Mouse (Mus musculus) lung, postnatal 14 days (tissue): ENCODE data around the gene Gm44596.
"Not testable (repeated sequence)": the region's sequence is repeated elsewhere in the genome, so short reads cannot be mapped to it uniquely, and the experiment has no call there.

Experiments
- DNase-seq: peaks from one replicate; pipeline ENCODE4 v3.0.0; 2021

Gene Gm44596

GRCm38 (mm10) chr6:128375192-128375591, at the start of gene Gm44596, which contains the start of gene Tex52:
Gene Gm44596 (plus strand): TSS chr6:128375503.
Gene Tex52 (plus strand): TSS chr6:128375456.
- DNase-seq = peak; percentile 27

DNA sequence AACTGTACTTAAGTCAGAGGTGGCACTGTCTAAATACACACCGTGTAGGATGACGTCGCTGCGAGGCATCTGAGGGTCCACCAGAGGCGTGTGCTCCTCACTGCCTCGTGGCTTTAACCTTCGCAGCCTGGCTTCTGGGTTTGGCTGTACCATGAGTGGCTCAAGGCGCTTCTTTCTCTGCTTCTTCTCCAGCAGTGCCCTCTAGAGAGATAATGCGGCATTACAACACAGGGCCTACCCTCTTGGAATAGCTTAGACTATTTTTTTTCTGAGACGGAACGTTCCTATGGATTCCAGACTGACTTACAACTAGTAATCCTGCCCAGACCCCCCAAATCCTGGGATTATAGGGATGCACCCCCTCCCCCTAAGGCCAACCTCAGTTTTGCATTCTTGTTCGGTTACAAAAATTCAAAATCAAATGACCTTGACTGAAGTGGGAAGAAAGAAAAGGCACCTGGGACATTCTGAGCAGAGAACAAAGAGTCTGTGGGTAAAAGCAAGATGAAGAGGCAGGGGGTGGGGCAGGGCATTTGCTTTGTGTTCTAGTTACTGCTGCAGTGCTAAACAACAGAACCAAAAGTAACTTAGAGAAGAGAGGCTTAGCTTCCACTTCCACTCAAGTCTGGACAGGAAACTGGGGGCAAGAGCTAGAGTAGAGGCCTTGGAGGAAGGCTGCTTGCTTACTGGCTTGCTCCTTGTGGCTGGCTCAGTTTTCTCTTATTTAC, 40.7 kb upstream of the Gm44596 start:
- peak; percentile 86 for DNase-seq

- no peak for DNase-seq
These were observed 37.8 kb upstream of the Gm44596 start for GRCm38 (mm10) chr6:128337467-128337866.

DNA sequence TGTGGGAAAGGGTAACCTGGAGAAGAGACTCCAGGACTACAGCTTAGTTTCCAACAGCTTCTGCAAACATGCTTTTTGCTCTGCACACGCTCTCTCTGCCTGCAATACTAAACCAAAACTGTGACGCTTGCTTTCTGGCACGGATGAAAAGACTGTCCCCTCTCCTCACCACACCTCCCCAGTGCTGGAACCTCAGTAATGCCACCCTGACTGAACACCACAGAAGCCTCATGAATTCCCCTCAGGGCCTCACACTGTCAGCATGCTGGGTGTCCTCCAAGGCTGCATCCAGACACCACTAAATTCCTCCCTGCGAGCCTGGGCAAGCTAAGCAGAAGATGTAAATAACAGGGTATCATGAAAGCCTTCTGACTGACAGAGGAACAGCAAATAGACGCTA, 36.4 kb upstream of the Gm44596 start:
- no peak for DNase-seq

GRCm38 (mm10) chr6:128341956-128342723, 33.2 kb upstream of the Gm44596 start:
- no peak for DNase-seq

DNA sequence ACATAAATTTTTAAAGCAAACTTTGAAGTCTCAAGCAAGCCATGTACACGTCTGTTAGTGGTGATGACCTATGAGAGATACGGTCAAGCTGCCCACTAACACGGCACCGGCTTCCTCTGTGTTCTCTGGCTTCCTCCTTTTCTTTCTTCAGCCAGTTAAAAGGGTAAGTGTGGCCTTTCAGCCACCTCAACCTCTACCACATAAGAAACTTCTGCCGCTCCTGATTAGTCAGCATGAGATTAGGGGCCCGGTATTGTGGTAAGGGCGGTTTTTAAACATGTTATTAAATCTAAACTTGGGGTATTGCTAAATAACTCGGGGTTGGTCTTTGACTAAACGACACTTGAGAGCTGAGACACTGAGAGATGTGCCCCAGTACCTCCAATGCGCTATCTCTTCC, 29.7 kb upstream of the Gm44596 start:
- DNase-seq = no peak

GRCm38 (mm10) chr6:128346782-128347181, 28.5 kb upstream of the Gm44596 start:
- no peak for DNase-seq

GRCm38 (mm10) chr6:128349711-128350110, 25.6 kb upstream of the Gm44596 start:
- no peak for DNase-seq

DNA sequence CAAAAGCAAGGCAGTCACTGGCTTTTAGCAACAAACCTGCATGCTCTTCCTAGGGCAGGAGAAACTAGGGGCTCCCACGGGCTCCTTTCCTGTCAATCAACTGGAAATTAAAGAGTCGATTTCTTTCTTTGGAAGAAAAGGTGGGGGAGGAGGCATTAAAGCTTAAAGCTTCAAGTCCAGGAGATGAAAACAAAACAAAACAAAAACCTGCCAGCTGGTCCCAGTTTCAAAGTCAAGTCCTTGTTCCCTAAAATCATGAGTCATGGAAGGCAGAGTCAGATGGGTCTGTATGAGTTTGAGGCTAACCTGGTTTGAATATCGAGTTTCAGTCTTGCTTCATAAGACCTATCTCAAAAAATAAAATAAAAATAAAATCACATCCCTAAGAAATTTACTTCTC, 21.2 kb upstream of the Gm44596 start:
- DNase-seq = no peak

DNA sequence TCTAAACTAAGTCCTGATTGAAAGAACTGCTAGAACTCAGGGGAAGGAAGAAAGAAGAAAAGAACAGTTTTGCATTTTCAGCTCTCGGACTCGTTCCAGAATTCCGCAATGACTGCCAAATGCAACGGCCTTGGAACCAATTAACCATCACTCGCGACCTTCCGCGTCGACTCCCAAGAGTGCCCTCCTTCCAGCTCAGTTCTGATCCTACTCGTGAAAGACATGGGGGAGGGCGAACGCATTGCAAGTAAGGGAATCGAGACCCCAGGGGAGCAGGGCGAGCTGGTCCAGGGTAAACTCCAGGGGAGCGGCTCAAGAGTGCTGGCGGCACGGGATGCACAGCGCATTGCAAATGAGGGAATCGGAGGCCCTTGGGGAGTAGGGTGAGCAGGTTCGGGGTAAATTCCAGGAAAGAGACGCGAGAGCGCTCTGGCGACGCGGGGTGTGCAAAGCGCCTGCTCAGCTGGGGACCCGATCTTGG, 20.1 kb upstream of the Gm44596 start:
- DNase-seq = peak; percentile 49

DNA sequence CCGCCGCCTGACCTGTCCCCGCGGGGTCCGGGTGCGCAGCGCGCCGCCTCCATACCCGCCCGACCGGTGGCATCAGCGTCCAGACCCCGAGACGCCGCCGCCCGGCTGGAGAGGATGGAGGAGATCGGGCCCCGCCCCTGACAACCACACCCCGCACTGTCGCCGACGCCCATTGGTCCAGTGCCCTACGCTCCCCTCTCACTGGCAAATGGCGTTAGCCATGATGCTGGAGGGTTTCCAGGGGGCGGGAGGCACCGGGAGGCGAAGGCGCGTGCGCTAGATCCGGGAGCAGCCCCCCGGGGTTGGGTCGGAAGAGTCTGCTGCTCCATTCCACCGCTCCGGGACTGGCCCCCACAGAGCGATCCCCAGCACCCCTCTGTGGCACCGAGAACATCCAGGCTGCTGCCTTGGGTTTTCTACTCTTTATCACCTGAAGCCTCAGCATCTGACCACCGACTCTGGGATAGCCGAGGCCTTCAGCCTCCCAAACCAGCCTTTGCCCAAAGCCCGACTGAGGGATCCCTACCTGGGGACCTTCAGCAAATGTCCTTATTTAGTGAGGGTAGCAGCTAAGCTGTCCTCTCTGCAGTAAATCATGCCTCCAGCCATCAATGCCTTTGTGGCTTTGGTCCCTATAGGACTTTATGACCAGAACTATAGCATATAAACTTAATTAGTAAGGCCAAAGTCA, 19.4 kb upstream of the Gm44596 start, which contains the start of gene Tulp3:
Gene Tulp3 (minus strand): TSS at position 126 of the 691 bp plus-strand sequence.
- DNase-seq = peak; percentile 97

GRCm38 (mm10) chr6:128358999-128359398, 16.3 kb upstream of the Gm44596 start:
- DNase-seq = peak; percentile 73

GRCm38 (mm10) chr6:128361901-128362300, 13.4 kb upstream of the Gm44596 start:
- no peak for DNase-seq

GRCm38 (mm10) chr6:128362381-128363006, 12.8 kb upstream of the Gm44596 start, which contains the start of the genes Rhno1 and Foxm1:
Gene Rhno1 (minus strand): TSS chr6:128362911.
Gene Foxm1 (plus strand): TSS chr6:128362967.
- peak; percentile 86 for DNase-seq

DNA sequence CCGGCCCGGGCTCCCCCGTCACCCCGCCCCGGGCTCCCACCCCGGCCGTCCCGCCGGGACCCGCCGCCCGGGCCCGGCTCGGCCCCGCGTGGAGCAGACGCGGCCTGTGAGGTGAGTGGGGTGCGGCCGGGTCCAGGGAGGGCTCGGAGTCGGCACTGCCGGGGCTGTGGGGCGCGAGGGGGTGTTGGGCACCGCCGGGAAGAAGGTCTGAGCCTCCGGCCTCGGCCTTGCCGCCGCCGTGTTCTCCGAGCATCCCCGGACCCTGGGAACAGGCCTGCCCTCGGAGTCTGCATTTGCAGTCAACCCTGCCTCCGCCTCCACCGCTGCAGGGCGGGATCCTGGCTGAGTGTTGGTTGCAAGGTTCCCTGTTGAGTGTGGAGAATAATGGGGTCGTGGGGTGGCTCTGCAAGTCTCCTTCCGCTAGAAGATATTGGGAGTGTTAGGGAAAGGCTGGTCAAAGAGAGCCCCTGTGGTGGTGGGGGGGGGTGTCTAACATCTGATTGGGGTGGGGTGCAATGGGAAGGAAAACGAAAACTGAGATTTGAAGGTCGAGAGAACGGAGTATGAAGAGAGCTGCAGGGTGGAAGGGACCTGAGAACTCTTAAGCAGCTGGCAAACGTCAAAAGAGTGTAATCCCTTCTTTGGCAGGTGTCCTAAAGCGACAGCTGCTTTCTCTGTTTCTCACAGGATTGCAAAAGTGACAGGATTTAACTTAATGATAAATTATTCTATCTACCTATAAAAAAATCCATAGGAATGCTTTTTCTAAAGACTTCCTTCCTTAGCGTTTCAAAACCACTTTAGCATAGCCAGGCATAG, 12.1 kb upstream of the Gm44596 start:
- DNase-seq = no peak

DNA sequence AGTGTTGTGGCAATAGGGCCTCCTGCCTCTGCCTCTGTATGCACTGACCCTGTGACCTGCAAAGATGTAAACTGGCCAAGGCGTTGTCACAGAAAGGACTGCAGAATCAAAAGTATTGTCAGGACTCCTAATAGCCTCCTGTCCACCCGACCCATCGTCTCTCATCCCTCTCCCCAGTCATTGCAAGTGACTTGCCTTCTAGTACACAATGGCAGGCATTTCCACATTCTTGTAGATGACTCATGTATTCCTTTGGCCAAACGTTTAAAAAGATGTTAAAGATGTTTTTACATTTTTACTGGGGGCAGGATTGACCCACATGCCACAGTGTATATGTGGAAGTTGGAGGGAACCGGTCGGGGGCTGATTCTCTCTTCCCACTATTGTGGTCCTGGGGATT, 10.6 kb upstream of the Gm44596 start:
- DNase-seq = no peak

DNA sequence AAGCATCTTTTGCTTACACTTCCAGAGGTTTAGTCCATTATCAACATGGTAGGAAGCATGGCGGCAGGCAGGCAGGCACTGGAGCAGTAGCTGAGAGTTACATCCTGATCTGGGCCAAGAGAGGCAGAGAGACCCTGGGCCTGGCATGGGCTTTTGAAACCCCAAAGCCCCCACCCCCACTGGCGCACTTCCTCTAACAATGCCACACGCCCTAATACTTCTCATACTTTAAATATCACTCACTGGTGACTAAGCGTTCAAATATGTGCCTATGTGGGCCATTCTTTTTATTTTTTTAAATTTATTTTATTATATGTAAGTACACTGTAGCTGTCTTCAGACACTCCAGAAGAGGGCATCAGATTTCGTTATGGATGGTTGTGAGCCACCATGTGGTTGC, 8.8 kb upstream of the Gm44596 start:
- DNase-seq = no peak

GRCm38 (mm10) chr6:128370040-128370439, 5.3 kb upstream of the Gm44596 start:
- DNase-seq = no peak

GRCm38 (mm10) chr6:128376371-128377085, 1.2 kb downstream of the Gm44596 start:
- no peak for DNase-seq

DNA sequence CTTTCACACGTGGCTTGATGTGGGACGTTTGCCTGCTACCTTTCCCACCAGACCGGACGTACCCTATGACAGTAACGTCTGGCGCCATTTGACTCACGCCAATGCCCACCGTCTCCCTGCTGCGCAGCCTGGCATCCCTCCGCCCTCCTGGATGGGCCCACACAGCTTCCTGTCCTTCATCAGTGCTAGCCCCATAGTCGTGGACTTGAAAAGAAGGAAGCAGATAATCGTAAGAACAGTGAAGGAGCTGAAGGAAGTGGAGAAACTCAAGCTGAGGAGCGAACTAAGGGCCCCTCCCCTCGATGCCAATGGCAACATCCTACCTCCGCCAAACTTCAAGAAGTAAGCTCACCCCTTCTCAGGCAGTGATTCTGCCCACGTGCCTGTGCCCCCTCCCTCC, 4.3 kb downstream of the Gm44596 start:
- DNase-seq = no peak

- not testable (repeated sequence) for DNase-seq
These were observed 5.4 kb downstream of the Gm44596 start for GRCm38 (mm10) chr6:128380594-128381167.
